Mouse (Mus musculus) kidney, adult 18-20 months (tissue): ENCODE measurements around the gene Pspc1.

Experiments
- DNase-seq: peaks from one replicate; pipeline ENCODE4 v3.0.0; 2021

Pspc1 gene

DNA sequence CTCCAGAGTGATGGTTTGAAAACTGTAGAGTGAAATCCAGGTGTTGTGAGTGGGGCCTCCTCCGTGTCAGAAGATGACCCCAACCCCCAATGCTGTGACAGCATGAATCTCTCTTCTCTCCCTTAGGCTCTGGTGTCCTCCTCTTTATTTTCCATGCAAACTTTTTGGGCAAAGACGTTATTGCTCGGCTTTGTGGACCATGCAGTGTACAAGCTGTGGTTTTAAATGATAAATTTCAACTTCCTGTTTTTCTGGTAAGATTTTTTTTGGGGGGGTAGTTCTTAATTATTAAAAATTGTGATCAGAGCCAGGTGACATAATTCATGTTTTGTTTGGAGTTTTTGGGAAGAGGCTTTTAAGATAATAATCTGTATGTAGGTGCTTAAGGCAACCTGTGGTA is 82.6 kb downstream of the Pspc1 start:
- DNase-seq, result no peak

DNA sequence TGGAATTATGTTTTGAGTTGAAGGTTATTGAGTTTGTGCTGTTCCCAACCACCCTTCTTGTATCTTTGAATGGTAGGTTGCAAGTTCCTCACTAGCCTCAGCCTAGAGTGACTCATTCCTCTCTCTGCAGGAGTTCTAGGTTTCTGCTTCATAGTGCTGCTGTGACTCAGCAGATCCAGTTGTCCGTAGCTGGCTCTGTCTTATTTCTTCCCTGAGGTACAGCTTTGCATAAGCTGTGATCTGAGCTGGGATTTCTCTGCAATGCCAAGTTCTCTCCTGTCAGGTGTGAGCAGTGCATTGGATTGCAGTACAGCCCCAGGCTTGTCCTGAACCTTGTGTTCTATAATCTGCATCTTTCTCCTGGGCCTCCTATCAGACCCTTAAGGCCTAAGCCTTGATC is 88.3 kb downstream of the Pspc1 start:
- DNase-seq, result no peak

DNA sequence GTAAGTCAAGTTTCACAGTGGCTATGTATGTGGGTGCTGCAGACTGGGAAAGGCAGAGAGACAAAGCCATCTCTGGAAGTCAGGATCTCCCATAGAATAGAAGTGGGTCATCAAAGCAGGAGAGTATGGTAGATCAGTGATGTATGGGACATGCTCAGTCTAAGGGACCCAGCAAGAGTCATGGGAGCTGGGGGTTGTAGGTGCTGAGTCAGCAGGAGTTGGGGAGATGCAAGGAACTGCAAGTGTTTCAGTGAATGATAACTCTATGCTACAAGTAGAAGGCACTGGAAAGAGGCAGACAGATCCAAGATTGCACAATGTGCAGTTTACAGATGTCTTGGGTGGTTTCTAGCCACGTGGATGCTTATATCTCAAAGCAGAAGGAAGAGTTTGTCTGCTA is 89.0 kb downstream of the Pspc1 start:
- DNase-seq, result no peak

DNA sequence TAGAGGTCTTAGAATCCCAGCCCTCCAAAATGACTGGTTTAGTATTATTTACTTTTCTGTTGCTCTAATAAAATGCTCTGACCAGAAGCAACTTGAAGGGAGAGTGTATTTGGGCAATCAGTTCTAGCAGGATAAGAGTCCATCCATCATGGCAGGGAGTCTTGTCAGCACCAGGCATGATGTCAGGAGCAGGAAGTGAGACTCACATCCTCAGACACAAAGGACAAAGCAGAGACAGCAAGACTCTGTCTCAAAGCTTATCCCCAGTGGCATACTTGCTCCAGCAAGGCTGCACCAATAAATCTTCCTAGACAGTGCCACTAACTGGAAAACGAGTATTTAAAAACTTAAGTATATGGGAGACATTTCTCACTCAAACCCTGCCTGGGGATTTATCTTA is 92.7 kb downstream of the Pspc1 start:
- DNase-seq, result no peak
